Mouse (Mus musculus) limb, embryonic 10.5 days (tissue): Measurements from ENCODE around the gene Fxyd2. TPM values are rescaled to one million over a fixed set of nuclear protein-coding genes. Genes with fewer than 3 reads are reported as not detected.

Experiments used
- DNase-seq: peaks from one replicate; pipeline ENCODE4 v3.0.0-alpha.2; 2017; ENCODE audit warnings: low spot score
- H3K27ac ChIP-seq: fragments of 300-500 bp; sonication (generic); 2 replicates; pipeline ENCODE4 v1.5.1; 2016; ENCODE audit warnings: mild to moderate bottlenecking
- H3K27me3 ChIP-seq: fragments of 300-500 bp; sonication (generic); 2 replicates; pipeline ENCODE4 v1.6.1; 2016; ENCODE audit warnings: low read depth, mild to moderate bottlenecking; ENCODE audit not compliant: poor library complexity, severe bottlenecking
- H3K36me3 ChIP-seq: fragments of 300-500 bp; sonication (generic); 2 replicates; pipeline ENCODE4 v1.6.1; 2016; ENCODE audit warnings: mild to moderate bottlenecking, moderate library complexity
- H3K4me1 ChIP-seq: fragments of 300-500 bp; sonication (generic); 2 replicates; pipeline ENCODE4 v1.6.1; 2016
- H3K4me3 ChIP-seq: fragments of 300-500 bp; sonication (generic); 2 replicates; pipeline ENCODE4 v1.5.1; 2016; ENCODE audit warnings: mild to moderate bottlenecking, moderate library complexity
- H3K9me3 ChIP-seq: fragments of 300-500 bp; sonication (generic); replicated peaks from 2 replicates; pipeline ENCODE4 v1.6.1; 2016; ENCODE audit warnings: mild to moderate bottlenecking
- WGBS: fragments of 180-500 bp; shearing (Covaris S2); methylation state at CpG from one replicate; pipeline ENCODE4 v1.1.7; 2016; 5-methylcytosine and 5-hydroxymethylcytosine counted together
- polyA plus RNA-seq: library from polyadenylated mRNA; unstranded; fragments of >200 nt; fragmentation: Nextera tagmentation; extraction: Ambion mirVana; gene quantifications from 2 replicates; pipeline ENCODE4 v1.2.1, GENCODE M21; 2016

Fxyd2 gene
- 0.69 and 0.84 TPM in 2 replicates for polyA plus RNA-seq

DNA sequence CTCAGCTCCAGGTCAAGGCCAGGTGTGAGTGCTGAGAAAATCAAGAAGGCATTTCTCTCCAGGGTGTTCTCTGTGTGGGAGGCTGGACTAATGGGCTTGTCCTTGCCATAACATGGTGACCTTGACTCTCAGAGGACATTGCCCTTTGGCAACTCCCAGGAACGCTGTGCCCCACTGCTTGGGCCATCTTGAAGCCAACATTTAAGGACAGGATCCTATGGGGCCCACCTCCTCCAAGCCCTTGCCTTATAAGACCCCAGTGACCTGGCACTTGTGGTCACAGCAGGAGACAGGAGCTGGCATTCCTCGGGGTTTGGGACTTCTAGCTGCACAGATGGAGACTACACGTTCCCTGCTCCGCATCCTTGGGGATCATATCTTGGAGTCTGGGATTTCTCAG is at the start of gene Fxyd2:
Fxyd2 (plus strand) TSS at position 236 of the 400 bp plus-strand sequence.
- Histone ChIP-seq H3K27ac (no peak within 1 kb of the TSS), H3K27me3 (peaks cover 18% of the 10 kb centered on the region; the same call in 1 of the 2 replicates), H3K4me3 (no peak within 1 kb of the TSS), H3K36me3 (peaks cover 15% of the 10 kb centered on the region), H3K4me1 (peaks cover 5% of the 10 kb centered on the region; the same call in 1 of the 2 replicates), H3K9me3 (no peaks in the 10 kb centered on the region)
- WGBS: 83% methylated on average over 4 of the region's 4 CpGs
- DNase-seq: no peak

DNA sequence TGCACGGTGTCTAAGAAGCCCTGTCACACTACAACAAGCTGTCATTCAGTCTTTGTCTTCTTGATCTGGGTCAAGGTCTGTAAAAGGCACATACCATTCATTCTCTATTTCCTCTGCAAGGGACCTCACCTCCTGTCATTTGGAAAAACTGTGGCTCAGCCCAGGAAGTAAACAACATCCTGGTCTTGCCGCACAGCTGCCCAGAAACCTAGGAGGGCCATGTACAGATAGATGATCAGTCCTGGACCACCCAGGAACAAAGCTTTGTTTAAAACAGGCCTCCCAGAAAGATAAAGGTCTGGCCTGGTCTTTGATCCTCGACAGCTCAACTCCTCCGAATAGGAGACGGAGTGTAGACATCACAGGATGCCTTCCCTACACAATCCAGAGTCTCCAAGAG is 49.6 kb upstream of the Fxyd2 start:
- no peak overlapping the region for H3K4me3 ChIP-seq
- 27% methylated on average over 5 of the region's 5 CpGs for WGBS
- no peak for DNase-seq

DNA sequence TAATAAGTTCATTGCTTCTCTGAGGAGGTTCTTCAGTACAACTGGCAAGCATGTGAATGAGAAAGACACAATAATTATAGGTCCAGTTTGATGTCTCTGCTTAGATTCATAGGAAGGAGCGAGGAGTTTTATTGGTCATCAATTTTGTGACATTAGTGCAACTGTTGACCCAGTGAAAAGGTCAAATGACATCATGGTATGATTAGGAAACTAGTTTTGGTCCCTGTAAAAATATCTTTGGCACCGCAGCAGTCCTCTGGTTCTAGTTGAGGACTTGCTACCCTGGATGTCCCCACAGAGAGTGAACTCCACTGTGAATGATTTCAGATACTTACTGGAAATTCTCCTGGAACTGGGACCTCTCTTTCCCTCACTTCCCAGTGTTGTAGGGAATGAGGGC is 44.3 kb upstream of the Fxyd2 start:
- H3K36me3 ChIP-seq: no peaks in the 10 kb centered on the region
- H3K4me1 ChIP-seq: peaks cover 14% of the 10 kb centered on the region
- no peaks in the 10 kb centered on the region for H3K9me3 ChIP-seq
- WGBS: 83% methylated on average over 2 of the region's 2 CpGs
- DNase-seq: no peak
- H3K4me3 ChIP-seq: no peak overlapping the region
- no peak overlapping the region for H3K27ac ChIP-seq
- H3K27me3 ChIP-seq: no peaks in the 10 kb centered on the region

More for the DNA sequence above, 49.6 kb upstream of the Fxyd2 start:
- Histone ChIP-seq H3K27me3 (no peaks in the 10 kb centered on the region), H3K9me3 (no peaks in the 10 kb centered on the region), H3K27ac (no peak overlapping the region), H3K36me3 (no peaks in the 10 kb centered on the region), H3K4me1 (no peaks in the 10 kb centered on the region)

DNA sequence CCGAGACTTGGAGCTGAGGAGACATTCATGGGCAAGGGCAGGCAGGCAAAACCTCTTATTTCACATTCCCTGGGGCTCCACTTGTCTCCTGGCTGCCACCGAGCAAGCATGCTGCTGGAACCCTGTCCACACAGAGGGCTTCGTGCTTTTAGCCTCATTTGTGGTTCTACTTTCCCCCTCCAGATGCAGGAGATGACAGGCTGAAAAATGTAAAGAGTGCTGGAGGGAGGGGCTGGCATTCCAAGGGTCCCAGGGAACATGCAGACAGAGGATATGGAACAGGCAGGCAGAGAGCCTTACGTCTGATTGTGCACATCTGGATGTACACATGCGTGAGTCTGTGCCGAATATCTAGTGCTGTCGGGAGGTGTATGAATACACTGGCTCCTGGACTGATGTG is 41.1 kb upstream of the Fxyd2 start:
- 70% methylated on average over 7 of the region's 7 CpGs for WGBS
- no peaks in the 10 kb centered on the region for H3K27me3 ChIP-seq
- H3K4me3 ChIP-seq: no peak overlapping the region
- no peaks in the 10 kb centered on the region for H3K9me3 ChIP-seq
- H3K36me3 ChIP-seq: no peaks in the 10 kb centered on the region
- peaks cover 21% of the 10 kb centered on the region for H3K4me1 ChIP-seq
- H3K27ac ChIP-seq: no peak overlapping the region
- peak; percentile 34 for DNase-seq

DNA sequence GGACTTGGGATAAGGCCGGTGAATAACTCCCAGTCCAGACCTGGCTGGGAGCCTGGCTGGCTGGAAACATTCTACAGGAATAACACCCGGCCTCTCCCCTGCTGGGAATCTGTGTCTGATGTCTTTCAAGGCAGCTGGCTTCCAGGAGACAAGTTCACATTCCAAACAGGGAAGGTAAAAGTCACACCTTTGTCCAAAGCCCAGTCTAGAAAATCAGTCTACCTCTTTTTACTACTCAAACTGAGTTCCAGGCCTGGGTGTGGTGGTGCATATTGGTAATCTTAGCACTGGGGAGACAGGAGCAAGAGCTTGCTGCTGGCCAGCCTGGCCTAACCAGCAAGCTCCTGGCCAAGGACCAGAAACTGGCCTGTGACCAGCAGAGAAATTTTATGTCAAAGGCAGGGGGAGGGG is 37.4 kb upstream of the Fxyd2 start:
- Histone ChIP-seq H3K4me1 (peaks cover 21% of the 10 kb centered on the region), H3K4me3 (no peak overlapping the region), H3K36me3 (no peaks in the 10 kb centered on the region), H3K27me3 (no peaks in the 10 kb centered on the region), H3K27ac (no peak overlapping the region), H3K9me3 (no peaks in the 10 kb centered on the region)
- WGBS: 36% methylated on average over 2 of the region's 2 CpGs
- no peak for DNase-seq

DNA sequence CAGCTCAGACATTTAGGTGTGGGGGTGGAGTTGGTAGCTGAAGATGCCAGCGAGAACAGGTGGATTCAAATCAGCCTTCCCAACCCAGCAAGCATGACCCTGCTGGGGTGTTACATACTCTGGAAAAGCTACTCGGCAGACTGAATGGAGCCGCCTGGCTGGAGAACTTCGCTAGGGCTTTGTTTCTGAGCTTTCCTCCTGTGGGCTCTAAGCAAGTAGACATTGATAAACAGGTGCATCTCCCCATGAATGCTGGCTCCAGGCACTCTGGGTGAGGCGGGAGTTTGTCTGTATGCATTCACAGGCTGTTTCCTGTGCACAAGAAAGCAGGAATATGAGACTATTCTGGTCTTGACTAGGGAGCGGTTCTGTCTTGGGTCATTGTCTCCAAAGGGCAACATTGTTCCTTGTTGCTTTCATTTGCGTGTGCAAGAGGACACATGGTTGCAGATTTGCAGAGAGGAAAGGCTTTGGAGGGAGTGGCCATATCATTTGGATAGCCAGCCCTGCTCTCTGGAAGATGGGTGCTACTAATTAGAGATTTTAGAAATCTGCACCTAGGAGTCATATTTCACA is 35.7 kb upstream of the Fxyd2 start:
- 71% methylated on average over 7 of the region's 7 CpGs for WGBS
- no peaks in the 10 kb centered on the region for H3K9me3 ChIP-seq
- no peak for DNase-seq
- H3K27ac ChIP-seq: no peak overlapping the region
- peaks cover 21% of the 10 kb centered on the region for H3K4me1 ChIP-seq
- no peak overlapping the region for H3K4me3 ChIP-seq
- no peaks in the 10 kb centered on the region for H3K36me3 ChIP-seq
- peaks cover 8% of the 10 kb centered on the region; the same call in 1 of the 2 replicates for H3K27me3 ChIP-seq

DNA sequence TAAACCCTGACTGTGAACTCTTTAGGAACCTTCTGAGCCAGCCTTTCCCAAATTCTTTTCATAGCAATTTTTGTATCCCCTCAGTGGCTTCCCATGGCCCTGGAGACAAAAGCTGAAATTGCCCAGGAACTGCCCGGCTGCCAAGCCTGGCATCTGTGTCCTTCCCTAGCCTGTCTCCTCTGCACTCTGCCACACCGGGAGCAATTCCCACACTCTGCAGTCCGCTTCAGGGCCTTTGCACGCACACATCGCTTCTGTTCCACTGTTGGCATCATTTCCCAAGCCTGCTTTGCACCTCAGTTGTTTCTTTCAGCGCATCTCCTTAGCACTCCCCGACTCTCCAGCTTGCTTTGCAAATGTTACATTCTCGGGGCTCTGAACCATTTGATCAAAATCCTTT is 31.8 kb upstream of the Fxyd2 start:
- no peaks in the 10 kb centered on the region for H3K9me3 ChIP-seq
- no peak for DNase-seq
- peaks cover 2% of the 10 kb centered on the region; the same call in 1 of the 2 replicates for H3K36me3 ChIP-seq
- no peak overlapping the region for H3K4me3 ChIP-seq
- 73% methylated on average over 8 of the region's 8 CpGs for WGBS
- H3K27me3 ChIP-seq: peaks cover 18% of the 10 kb centered on the region; the same call in 1 of the 2 replicates
- peaks cover 31% of the 10 kb centered on the region for H3K4me1 ChIP-seq
- H3K27ac ChIP-seq: no peak overlapping the region

DNA sequence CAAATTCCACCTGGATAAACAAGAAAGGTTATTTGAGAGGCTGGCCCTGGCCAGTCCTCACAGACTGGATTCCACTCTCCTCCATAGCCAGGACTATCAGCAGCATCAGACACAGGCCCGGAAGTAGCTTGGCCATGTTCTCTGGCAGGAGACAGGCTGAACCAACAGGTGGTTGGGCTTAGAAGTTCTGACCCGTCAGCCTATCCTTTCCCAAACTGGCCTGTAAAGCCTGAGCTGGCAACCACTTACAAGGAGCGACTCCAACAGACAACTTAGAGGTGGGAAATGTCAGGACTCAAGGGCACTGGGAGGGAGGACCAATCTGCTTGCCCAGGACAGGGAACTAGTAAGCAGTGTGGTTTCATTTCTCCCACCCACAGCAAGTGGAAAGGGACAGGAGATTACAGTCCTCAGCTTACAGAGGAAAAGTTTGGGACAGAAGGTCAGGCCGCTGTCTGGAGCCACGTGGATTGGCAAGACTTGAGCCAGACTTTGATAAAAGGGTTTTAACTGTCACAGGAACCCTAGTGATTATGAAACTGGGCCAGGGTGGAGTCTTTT is 31.0 kb upstream of the Fxyd2 start:
- Histone ChIP-seq H3K36me3 (peaks cover 6% of the 10 kb centered on the region; the same call in 1 of the 2 replicates), H3K4me1 (peaks cover 38% of the 10 kb centered on the region), H3K9me3 (no peaks in the 10 kb centered on the region), H3K27me3 (peaks cover 18% of the 10 kb centered on the region; the same call in 1 of the 2 replicates), H3K27ac (no peak overlapping the region), H3K4me3 (no peak overlapping the region)
- WGBS: 51% methylated on average over 5 of the region's 5 CpGs
- DNase-seq: no peak

DNA sequence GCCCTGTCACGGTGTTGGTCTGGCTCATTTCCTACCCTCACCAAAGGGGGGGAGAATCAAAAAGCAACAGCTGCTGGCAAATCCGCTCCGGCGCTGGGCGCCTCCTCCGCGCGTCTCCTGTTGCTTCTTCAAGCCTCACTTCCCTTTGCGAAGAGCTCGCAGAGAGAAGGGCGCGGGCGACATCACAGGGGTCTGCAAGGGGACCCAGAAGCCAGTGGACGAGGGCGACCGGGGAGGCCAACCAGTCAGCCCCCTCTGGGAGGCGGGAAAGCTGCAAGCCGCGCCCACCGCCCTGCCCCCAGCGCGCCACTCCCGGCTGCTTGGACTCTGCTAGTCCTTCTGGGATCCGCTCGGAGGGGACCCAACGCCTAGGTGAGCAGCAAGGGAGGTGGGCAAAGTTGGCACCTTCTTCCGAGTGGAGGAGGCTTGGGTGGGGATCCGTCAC is 29.3 kb upstream of the Fxyd2 start, which contains the start of gene Fxyd6:
Fxyd6 (plus strand) TSS at position 69 of the 445 bp plus-strand sequence.
- Histone ChIP-seq H3K27ac (peak within 1 kb of the TSS; percentile 90), H3K36me3 (peaks cover 14% of the 10 kb centered on the region), H3K4me3 (peak within 1 kb of the TSS; percentile 75), H3K4me1 (peaks cover 40% of the 10 kb centered on the region), H3K9me3 (no peaks in the 10 kb centered on the region), H3K27me3 (peaks cover 18% of the 10 kb centered on the region; the same call in 1 of the 2 replicates)
- WGBS: under 1% methylated on average over 28 of the region's 28 CpGs
- DNase-seq: peak; percentile 89

DNA sequence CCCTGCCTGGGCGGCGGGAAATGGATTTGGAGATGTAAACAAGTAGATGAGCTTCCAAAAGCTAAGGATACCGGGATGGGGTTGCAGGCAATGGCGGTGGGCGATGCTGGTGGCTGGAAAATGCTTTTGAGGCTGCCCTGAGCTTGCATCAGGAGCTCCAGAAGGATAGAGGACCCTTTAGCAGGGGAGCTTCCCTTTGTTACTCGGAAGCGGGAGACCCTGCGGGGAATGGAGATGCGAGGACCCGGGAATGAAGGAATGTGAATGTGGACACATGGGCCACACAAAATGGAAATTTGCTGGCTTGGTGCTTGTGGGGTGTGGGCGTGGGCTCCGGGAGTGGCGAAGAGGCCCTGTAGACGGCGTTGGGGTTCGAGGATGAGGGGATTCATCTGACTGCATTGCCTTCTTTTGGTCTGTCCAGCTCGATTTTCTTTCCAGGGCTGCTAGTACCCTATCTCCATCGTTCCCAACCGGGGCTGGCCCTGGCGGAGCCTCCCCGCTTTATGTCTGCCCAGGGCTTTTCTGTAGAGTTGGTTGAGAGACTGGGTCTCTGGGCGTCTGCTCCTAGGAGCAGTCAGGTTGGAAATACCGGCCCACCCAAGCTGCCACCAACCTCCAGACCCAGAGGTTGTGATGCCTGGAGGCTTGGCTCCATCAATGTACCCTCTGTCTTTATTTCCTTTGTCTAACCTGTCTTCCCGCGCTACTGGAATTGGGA is 28.7 kb upstream of the Fxyd2 start:
- Histone ChIP-seq H3K27ac (peak overlapping the region; percentile 90), H3K4me3 (peak overlapping the region; percentile 75)
- 6% methylated on average over 25 of the region's 25 CpGs for WGBS

DNA sequence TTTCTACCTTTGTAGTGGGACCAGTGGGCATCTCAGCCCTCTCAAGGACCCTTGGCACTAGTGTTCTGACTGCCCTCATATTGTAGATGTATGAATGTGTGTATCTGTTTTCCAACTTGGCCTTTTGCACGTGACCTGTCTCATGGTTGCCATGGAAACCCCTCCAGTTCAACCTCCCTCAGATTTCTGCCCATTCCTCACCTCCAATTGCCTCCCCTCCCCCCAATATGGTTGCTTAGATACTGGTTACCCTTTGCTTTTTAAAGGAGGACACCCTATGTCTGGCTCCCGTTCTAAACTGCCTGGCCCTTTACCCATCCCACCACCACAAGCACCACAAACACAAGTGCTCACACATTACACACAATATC is 28.1 kb upstream of the Fxyd2 start:
- Histone ChIP-seq H3K4me1 (peaks cover 40% of the 10 kb centered on the region), H3K4me3 (peak overlapping the region; percentile 75), H3K9me3 (no peaks in the 10 kb centered on the region), H3K27me3 (peaks cover 18% of the 10 kb centered on the region; the same call in 1 of the 2 replicates), H3K27ac (peak overlapping the region; percentile 90), H3K36me3 (peaks cover 24% of the 10 kb centered on the region)
- DNase-seq: no peak
- 33% methylated on average over 2 of the region's 2 CpGs for WGBS

More for the DNA sequence above, 28.7 kb upstream of the Fxyd2 start:
- DNase-seq: peak; percentile 45
- Histone ChIP-seq H3K36me3 (peaks cover 21% of the 10 kb centered on the region), H3K9me3 (no peaks in the 10 kb centered on the region), H3K4me1 (peaks cover 40% of the 10 kb centered on the region), H3K27me3 (peaks cover 18% of the 10 kb centered on the region; the same call in 1 of the 2 replicates)

DNA sequence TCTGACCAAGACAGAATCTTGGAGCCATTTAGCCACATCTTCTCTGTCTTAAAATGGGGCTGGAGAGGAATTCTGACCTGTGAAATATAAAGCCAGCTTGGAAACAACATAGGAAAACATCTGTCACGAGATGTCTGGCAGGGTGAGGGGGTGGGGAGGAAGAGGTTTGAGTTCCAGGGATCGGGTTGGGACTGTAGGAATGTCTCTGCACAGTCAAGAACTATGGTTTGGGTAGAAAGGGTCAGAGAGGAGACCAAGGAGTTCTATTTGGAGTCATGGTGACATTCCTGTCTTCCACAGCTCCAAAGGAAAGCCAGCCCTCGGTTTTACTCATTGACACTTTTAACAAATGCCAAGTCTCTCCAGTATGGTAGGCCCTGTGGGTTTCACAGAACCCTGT is 25.6 kb upstream of the Fxyd2 start:
- Histone ChIP-seq H3K4me3 (no peak overlapping the region), H3K27me3 (peaks cover 8% of the 10 kb centered on the region; the same call in 1 of the 2 replicates), H3K36me3 (peaks cover 35% of the 10 kb centered on the region), H3K9me3 (no peaks in the 10 kb centered on the region), H3K4me1 (peaks cover 36% of the 10 kb centered on the region), H3K27ac (no peak overlapping the region)
- 70% methylated on average over 3 of the region's 3 CpGs for WGBS
- DNase-seq: no peak

DNA sequence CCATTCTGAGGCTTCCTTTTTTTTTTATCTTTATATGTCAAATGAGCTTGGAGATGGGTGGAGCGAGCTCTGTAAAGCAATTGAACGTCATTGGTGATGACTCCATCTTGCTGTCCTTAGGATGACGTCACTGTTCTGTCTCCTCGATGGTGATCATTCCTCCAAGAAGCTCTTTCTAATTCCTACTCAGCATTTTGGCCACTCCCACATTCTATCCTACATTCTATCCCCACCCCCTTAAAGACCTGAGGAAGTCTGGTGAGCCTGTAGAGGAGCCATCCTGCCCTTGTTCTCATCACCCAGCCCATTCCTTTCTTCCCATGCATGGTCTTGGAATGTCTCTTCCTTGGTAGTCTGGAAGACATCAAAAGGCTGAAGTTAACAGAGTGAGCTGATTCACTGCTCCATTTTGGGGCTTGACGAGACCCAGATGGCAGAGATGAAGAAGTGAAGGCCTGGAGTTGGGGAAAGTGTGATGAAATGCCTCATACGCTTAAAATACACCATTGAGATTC is 24.4 kb upstream of the Fxyd2 start:
- no peaks in the 10 kb centered on the region for H3K27me3 ChIP-seq

More for the DNA sequence above, 24.4 kb upstream of the Fxyd2 start:
- DNase-seq: no peak
- H3K36me3 ChIP-seq: peaks cover 43% of the 10 kb centered on the region
- peaks cover 27% of the 10 kb centered on the region for H3K4me1 ChIP-seq
- H3K27ac ChIP-seq: no peak overlapping the region
- no peaks in the 10 kb centered on the region for H3K9me3 ChIP-seq
- 89% methylated on average over 6 of the region's 6 CpGs for WGBS
- H3K4me3 ChIP-seq: no peak overlapping the region
